Mouse (Mus musculus): ENCODE measurements around the gene G6pc. TPM values are rescaled to one million over a fixed set of nuclear protein-coding genes. Genes with fewer than 3 reads are reported as not detected.
"Not testable (repeated sequence)": the region's sequence is repeated elsewhere in the genome, so short reads cannot be mapped to it uniquely, and the experiment has no call there.

G6pc gene
- polyA plus RNA-seq, 1 experiment from 2014 or later = 1.1 TPM

DNA sequence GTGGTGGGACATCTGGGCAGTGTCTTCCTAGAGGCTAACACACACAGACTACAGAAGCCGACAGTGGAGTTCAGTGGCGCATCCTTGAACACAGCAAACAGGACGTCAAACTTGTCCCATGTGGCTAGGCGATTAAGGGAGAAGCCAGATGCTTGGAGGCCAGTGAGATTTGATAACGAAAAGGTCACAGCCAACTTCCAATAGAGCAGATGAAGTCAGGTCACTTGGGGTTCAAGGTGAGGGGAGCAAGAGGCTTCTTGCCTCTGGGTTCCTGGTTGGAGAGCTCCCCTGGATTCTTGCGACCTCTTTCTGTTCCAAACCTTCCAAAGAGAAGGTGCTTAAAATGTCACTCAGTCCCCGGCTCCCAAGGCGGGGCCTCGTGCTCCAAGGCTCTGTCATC is 7.6 kb upstream of the G6pc start:
- no peak for ATAC-seq (replicated peaks; ENCODE audit: low FRiP score)
- no peaks in the 10 kb centered on the region for H3K27me3 ChIP-seq
- H3K9ac ChIP-seq = no peak overlapping the region
- peak overlapping the region; percentile 64 for H3K27ac ChIP-seq
- 61% methylated on average over 9 of the region's 9 CpGs for WGBS
- no peaks in the 10 kb centered on the region for H3K9me3 ChIP-seq (replicated peaks)
- H3K4me2 ChIP-seq = no peak overlapping the region
- peaks cover 32% of the 10 kb centered on the region for H3K4me1 ChIP-seq
- H3K4me3 ChIP-seq (replicated peaks) = no peak overlapping the region
- no peaks in the 10 kb centered on the region for H3K36me3 ChIP-seq

- no peak overlapping the region for H3K4me3 ChIP-seq (replicated peaks)
- H3K27ac ChIP-seq = peak overlapping the region; percentile 64
- H3K9ac ChIP-seq = no peak overlapping the region
- H3K27me3 ChIP-seq = no peaks in the 10 kb centered on the region
- no peak overlapping the region for H3K4me2 ChIP-seq
- 0 out of 2 replicates have a peak, but pooled peaks have one; percentile 26 for ATAC-seq (replicated peaks; ENCODE audit: low FRiP score)
- no peaks in the 10 kb centered on the region for H3K9me3 ChIP-seq (replicated peaks)
- no peaks in the 10 kb centered on the region for H3K36me3 ChIP-seq
- 36% methylated on average over 3 of the region's 3 CpGs for WGBS
- peaks cover 32% of the 10 kb centered on the region for H3K4me1 ChIP-seq
These were observed 6.7 kb upstream of the G6pc start for GRCm38 (mm10) chr11:101360651-101361113.

DNA sequence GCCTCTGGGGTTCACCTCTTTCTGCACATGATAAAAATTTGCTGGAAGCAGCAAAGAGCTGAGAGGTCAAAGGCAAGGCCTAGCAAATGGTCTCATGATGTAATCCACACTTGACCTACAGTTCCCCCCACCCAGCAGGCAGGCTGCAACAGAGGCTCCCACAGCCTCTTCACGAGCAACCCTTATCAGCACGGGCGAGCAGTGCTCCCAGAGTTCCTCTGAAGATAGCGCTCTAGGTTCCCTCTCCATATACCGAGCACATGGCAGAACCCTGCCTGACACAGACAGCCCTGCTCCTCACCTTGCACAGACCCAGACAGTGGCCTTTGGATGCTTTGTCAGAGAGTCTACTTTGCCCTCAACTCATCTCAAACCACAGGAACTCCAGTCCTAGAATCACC is 2.8 kb upstream of the G6pc start:
- Histone ChIP-seq H3K27ac (peak overlapping the region; percentile 52), H3K9me3 (replicated peaks) (no peaks in the 10 kb centered on the region), H3K4me3 (replicated peaks) (no peak overlapping the region), H3K4me1 (peaks cover 30% of the 10 kb centered on the region), H3K36me3 (no peaks in the 10 kb centered on the region), H3K4me2 (no peak overlapping the region), H3K27me3 (no peaks in the 10 kb centered on the region), H3K9ac (no peak overlapping the region)
- no peak for ATAC-seq (replicated peaks; ENCODE audit: low FRiP score)
- 78% methylated on average over 5 of the region's 5 CpGs for WGBS

DNA sequence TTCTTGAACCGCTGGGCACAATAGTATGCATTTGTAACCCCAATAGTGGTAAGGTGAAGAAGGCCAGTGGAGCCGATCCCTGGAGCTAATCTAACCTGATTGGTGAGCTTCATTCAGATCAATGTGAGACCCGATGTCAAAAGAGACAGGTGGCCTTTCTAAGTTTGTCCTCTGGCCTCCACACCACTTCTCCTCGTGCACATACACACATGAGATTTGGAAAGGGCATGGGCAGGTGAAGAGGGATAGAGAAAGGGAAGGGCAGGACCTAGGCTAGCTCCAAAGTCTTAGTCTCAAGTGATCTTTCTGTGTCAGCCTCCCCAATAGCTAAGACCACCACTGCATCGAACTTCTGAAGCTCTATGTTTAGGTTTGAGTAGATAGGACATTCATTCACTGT is 2.8 kb downstream of the G6pc start:
- no peaks in the 10 kb centered on the region for H3K36me3 ChIP-seq
- no peaks in the 10 kb centered on the region for H3K9me3 ChIP-seq (replicated peaks)
- no peak overlapping the region for H3K27ac ChIP-seq
- no peaks in the 10 kb centered on the region for H3K4me1 ChIP-seq
- H3K4me2 ChIP-seq = no peak overlapping the region
- no peak overlapping the region for H3K4me3 ChIP-seq (replicated peaks)
- H3K27me3 ChIP-seq = no peaks in the 10 kb centered on the region
- 73% methylated on average over 5 of the region's 5 CpGs for WGBS
- no peak for ATAC-seq (replicated peaks; ENCODE audit: low FRiP score)
- H3K9ac ChIP-seq = no peak overlapping the region

DNA sequence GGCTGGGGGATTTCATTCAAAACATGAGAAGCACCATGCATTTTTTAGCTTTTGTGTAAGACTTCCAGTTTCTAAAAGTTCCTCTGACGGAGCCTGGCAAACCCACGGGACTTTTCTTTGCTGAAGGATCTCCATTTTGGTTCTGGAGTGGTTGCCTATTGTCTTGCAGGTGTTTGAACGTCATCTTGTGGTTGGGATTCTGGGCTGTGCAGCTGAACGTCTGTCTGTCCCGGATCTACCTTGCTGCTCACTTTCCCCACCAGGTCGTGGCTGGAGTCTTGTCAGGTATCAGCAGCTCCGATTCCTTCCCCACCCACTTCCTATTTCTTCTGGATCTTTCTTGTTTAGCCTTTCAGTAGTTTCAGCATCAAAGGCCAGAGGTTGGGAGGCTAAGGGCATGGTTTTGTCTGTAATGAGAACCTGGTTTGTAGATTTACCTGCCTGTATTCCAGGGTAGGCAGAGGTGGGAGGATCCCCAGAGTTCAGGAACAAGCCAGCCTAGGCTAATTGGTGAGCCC is 7.1 kb downstream of the G6pc start:
- Histone ChIP-seq H3K27me3 (no peaks in the 10 kb centered on the region), H3K4me1 (no peaks in the 10 kb centered on the region), H3K36me3 (no peaks in the 10 kb centered on the region), H3K9ac (no peak overlapping the region), H3K4me3 (replicated peaks) (no peak overlapping the region), H3K27ac (no peak overlapping the region), H3K9me3 (replicated peaks) (no peaks in the 10 kb centered on the region), H3K4me2 (no peak overlapping the region)
- 73% methylated on average over 7 of the region's 7 CpGs for WGBS
- ATAC-seq (replicated peaks; ENCODE audit: low FRiP score) = no peak

DNA sequence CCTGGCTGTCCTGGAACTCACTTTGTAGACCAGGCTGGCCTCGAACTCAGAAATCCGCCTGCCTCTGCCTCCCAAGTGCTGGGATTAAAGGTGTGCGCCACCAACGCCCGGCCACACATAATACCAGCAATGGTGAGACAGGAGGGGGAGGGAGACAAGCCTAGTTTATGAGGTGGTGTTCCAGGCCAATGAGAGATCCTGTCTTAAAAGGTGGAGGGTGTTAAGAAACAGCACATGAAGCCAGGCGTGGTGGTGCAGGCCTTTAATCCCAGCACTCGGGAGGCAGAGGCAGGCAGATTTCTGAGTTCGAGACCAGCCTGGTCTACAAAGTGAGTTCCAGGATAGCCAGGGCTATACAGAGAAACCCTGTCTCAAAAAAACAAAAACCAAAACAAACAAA is 10.8 kb downstream of the G6pc start:
- not testable (repeated sequence) for H3K36me3 ChIP-seq; H3K27me3 ChIP-seq; H3K9ac ChIP-seq; H3K4me2 ChIP-seq; ATAC-seq (replicated peaks; ENCODE audit: low FRiP score); H3K4me3 ChIP-seq (replicated peaks); H3K27ac ChIP-seq; H3K4me1 ChIP-seq; H3K9me3 ChIP-seq (replicated peaks)
- 93% methylated on average over 8 of the region's 8 CpGs for WGBS

DNA sequence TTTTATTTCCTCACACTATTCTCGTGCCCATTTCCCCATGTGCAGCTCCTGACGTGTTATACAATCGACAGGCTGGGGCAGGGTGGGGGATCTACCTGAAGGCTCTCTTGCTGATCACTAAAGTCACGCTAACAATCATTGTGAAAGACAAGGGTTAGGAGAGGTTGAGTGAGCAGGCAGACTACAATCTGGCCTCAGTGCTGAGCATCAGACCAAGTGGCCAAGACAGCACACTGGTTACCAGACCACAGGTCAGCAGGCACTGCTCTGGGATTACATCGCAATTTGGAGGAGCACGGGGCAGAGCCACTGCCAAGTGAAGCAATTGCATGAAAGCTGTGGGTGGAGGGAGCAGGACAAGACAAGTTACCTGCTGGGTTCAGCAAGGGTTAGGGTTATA is 11.6 kb downstream of the G6pc start:
- Histone ChIP-seq H3K4me2 (no peak overlapping the region), H3K27me3 (no peaks in the 10 kb centered on the region), H3K9ac (no peak overlapping the region), H3K27ac (no peak overlapping the region), H3K9me3 (replicated peaks) (no peaks in the 10 kb centered on the region), H3K4me3 (replicated peaks) (no peak overlapping the region), H3K36me3 (no peaks in the 10 kb centered on the region), H3K4me1 (peaks cover 4% of the 10 kb centered on the region)
- no peak for ATAC-seq (replicated peaks; ENCODE audit: low FRiP score)
- 80% methylated on average over 6 of the region's 6 CpGs for WGBS

- Histone ChIP-seq H3K9ac (no peak overlapping the region), H3K27me3 (no peaks in the 10 kb centered on the region), H3K4me1 (peaks cover 4% of the 10 kb centered on the region), H3K4me3 (replicated peaks) (no peak overlapping the region), H3K27ac (no peak overlapping the region), H3K4me2 (no peak overlapping the region), H3K9me3 (replicated peaks) (no peaks in the 10 kb centered on the region), H3K36me3 (no peaks in the 10 kb centered on the region)
- WGBS = 10% methylated on average over 4 of the region's 4 CpGs
- no peak; the same call in 1 of the 2 replicates for ATAC-seq (replicated peaks; ENCODE audit: low FRiP score)
These were observed 14.5 kb downstream of the G6pc start for GRCm38 (mm10) chr11:101381817-101382216.

GRCm38 (mm10) chr11:101395110-101395509 is 27.7 kb downstream of the G6pc start:
- ATAC-seq (replicated peaks; ENCODE audit: low FRiP score) = peak; percentile 54; the same call in 1 of the 2 replicates
- no peaks in the 10 kb centered on the region for H3K27me3 ChIP-seq
- H3K9ac ChIP-seq = no peak overlapping the region
- 1% methylated on average over 8 of the region's 8 CpGs for whole genome bisulfite sequencing
- no peak overlapping the region for H3K4me2 ChIP-seq
- H3K9me3 ChIP-seq (replicated peaks) = no peaks in the 10 kb centered on the region
- no peak overlapping the region for H3K27ac ChIP-seq
- H3K4me3 ChIP-seq (replicated peaks) = no peak overlapping the region
- H3K36me3 ChIP-seq = no peaks in the 10 kb centered on the region
- 0 out of 2 replicates have a peak, but pooled peaks cover 4% of the 10 kb centered on the region for H3K4me1 ChIP-seq

DNA sequence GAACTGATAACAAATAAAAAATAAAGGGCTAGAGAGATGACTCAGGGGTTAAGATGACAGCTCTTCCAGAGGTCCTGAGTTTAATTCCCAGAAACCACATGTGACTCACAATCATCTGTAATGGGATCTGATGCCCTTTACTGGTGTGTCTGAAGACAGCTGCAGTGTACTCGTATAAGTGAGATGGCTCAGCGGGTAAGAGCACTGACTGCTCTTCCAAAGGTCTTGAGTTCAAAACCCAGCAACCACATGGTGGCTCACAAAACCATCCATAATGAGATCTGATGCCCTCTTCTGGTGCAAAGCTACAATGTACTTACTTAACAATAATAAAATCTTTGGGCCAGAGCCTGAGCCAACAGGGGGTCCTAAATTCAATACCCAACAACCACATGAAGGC is 47.9 kb downstream of the G6pc start:
- Histone ChIP-seq H3K4me2 (no peak overlapping the region), H3K4me1 (peaks cover 7% of the 10 kb centered on the region), H3K4me3 (replicated peaks) (no peak overlapping the region), H3K36me3 (peaks cover 37% of the 10 kb centered on the region), H3K9ac (no peak overlapping the region), H3K27me3 (no peaks in the 10 kb centered on the region), H3K27ac (no peak overlapping the region), H3K9me3 (replicated peaks) (no peaks in the 10 kb centered on the region)
- no peak for ATAC-seq (replicated peaks; ENCODE audit: low FRiP score)
- 80% methylated on average over 2 of the region's 2 CpGs for WGBS

- peak overlapping the region; percentile 70 for H3K27ac ChIP-seq
- ATAC-seq (replicated peaks; ENCODE audit: low FRiP score) = peak; percentile 20; the same call in 1 of the 2 replicates
- no peaks in the 10 kb centered on the region for H3K27me3 ChIP-seq
- peak overlapping the region; percentile 80 for H3K4me2 ChIP-seq
- H3K9me3 ChIP-seq (replicated peaks) = no peaks in the 10 kb centered on the region
- peaks cover 24% of the 10 kb centered on the region for H3K36me3 ChIP-seq
- H3K4me1 ChIP-seq = peaks cover 7% of the 10 kb centered on the region
- 3% methylated on average over 11 of the region's 11 CpGs for WGBS
- H3K9ac ChIP-seq = peak overlapping the region; percentile 90
- peak overlapping the region; percentile 93 for H3K4me3 ChIP-seq (replicated peaks)
These were observed 49.2 kb downstream of the G6pc start for GRCm38 (mm10) chr11:101416433-101417100.

GRCm38 (mm10) chr11:101417101-101417855 is 49.9 kb downstream of the G6pc start, which contains the start of gene Aarsd1:
Gene Aarsd1 (minus strand): TSS chr11:101417615.
- ATAC-seq (replicated peaks; ENCODE audit: low FRiP score) = peak; percentile 71
- Histone ChIP-seq H3K4me3 (replicated peaks) (peak within 1 kb of the TSS; percentile 93), H3K9ac (peak within 1 kb of the TSS; percentile 90), H3K27me3 (no peaks in the 10 kb centered on the region), H3K9me3 (replicated peaks) (no peaks in the 10 kb centered on the region), H3K36me3 (peaks cover 17% of the 10 kb centered on the region), H3K27ac (peak within 1 kb of the TSS; percentile 70), H3K4me2 (peak within 1 kb of the TSS; percentile 80), H3K4me1 (peaks cover 7% of the 10 kb centered on the region)
- under 1% methylated on average over 45 of the region's 45 CpGs for WGBS
